13 mouse cellular contexts compared by ENCODE assay signal in the genomic region with DNA sequence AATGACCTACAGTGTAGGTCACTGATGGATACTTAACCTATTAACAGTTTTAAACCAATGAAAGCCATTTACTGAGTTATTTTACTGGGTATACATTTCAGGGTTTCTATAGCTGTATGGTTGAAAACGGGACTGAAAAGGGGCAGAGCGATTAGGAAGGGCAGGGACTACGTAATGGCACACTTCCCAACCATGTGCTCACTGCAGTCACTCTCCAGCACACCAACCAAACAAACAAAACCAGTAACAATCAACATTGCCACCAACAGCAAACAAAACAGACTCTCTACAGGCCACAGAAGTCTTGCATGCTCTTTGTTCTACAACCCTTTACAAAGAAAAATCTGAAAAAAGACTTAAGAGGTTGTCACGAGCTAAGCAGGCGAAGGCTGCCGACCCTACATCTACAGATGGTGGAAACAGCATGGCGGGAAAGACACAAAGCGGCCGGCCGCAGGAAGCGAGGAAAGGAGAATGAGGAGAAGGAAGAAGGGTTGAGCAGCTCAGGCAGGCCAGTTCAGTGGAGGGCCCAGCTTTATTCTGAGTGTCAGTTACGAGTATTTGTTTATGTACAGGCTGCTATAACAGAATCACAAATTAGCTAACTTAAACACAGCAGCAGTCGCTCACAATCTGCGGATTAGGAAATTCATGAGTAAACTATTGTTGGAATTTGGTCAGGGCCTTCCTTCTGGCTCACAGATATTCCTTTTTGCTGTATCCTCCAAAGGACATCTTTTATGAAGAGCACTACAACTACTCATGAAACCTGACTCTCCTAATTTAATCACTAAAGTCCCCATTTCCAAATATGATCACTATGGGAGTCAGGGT. TPM values are rescaled to one million over a fixed set of nuclear protein-coding genes. Genes with fewer than 3 reads are reported as not detected.
DNase-seq lines count a peak whose midpoint lies in the region; ATAC-seq and TF ChIP-seq lines count a peak whose summit lies in the region.
"Had no signal": no experiment of that assay in that cellular context is flagged by ENCODE, and none has a peak within 500 bp of the region (broad histone marks: within the 10 kb centered on the region; RNA-seq: fewer than 3 reads in every experiment).

No protein-coding gene starts in this region.

- intact Hi-C loops in heart, postnatal 10 days (cut with DNase I) = no loop called here

- no peaks in the 10 kb centered on the region for H3K36me3 ChIP-seq in liver, adult 2 months (ENCODE audit: control insufficient read depth, insufficient read depth, low read length)
- H3K36me3 ChIP-seq in liver, embryonic 12.5 days = 0 out of 2 replicates have a peak, but pooled peaks cover 5% of the 10 kb centered on the region
- H3K36me3 ChIP-seq in hindbrain, embryonic 14.5 days (replicated peaks; ENCODE audit: control insufficient read depth, insufficient read depth) = peaks cover 8% of the 10 kb centered on the region

- no peak for TF ChIP-seq CTCF in liver, adult 2 months (IDR thresholded peaks at IDR 0.05; ENCODE audit: low read depth, low read length)
- TF ChIP-seq CTCF in brain, embryonic 14.5 days (IDR thresholded peaks at IDR 0.05; ENCODE audit: borderline replicate concordance, extremely low read depth, insufficient read depth, insufficient read length) = no peak

- H3K9ac ChIP-seq in liver, adult 2 months (ENCODE audit: low read depth, low read length) = no peak overlapping the region
- no peak overlapping the region for H3K9ac ChIP-seq in liver, embryonic 12.5 days
- H3K9ac ChIP-seq in hindbrain, embryonic 14.5 days = no peak overlapping the region
- H3K9ac ChIP-seq: embryonic facial prominence, embryonic 12.5 days; limb, embryonic 15.5 days; stomach, embryonic 15.5 days had no signal

- ATAC-seq in liver, embryonic 12.5 days = no peak
- no peak for ATAC-seq in hindbrain, embryonic 14.5 days (ENCODE audit: low FRiP score)

- no peaks in the 10 kb centered on the region for H3K27me3 ChIP-seq in liver, adult 2 months (ENCODE audit: control insufficient read depth, insufficient read depth, low read length)
- no peaks in the 10 kb centered on the region for H3K27me3 ChIP-seq in liver, embryonic 12.5 days (replicated peaks)
- H3K27me3 ChIP-seq in hindbrain, embryonic 14.5 days (ENCODE audit: control insufficient read depth, insufficient read depth, low read length) = no peaks in the 10 kb centered on the region
- H3K27me3 ChIP-seq: embryonic facial prominence, embryonic 12.5 days; limb, embryonic 15.5 days; stomach, embryonic 15.5 days had no signal

- H3K27ac ChIP-seq in liver, adult 2 months (replicated peaks; ENCODE audit: insufficient read depth, low read depth, low read length) = peak overlapping the region; percentile 68
- no peak overlapping the region for H3K27ac ChIP-seq in liver, embryonic 12.5 days
- H3K27ac ChIP-seq in hindbrain, embryonic 14.5 days = peak overlapping the region; percentile 32; the same call in 1 of the 2 replicates
- H3K27ac ChIP-seq: embryonic facial prominence, embryonic 12.5 days; limb, embryonic 15.5 days; stomach, embryonic 15.5 days had no signal

- WGBS in liver, adult 2 months = 38% methylated on average over 14 of the region's 14 CpGs
- WGBS in liver, embryonic 12.5 days (ENCODE audit: insufficient replicate concordance) = 78% methylated on average over 14 of the region's 14 CpGs
- 62% methylated on average over 14 of the region's 14 CpGs for WGBS in hindbrain, embryonic 14.5 days

- peaks cover 50% of the 10 kb centered on the region for H3K79me2 ChIP-seq in liver, adult 2 months (ENCODE audit: control insufficient read depth, insufficient read depth, low read length)

- no peak overlapping the region for H3K4me3 ChIP-seq in liver, adult 2 months (ENCODE audit: insufficient read depth, low read depth, low read length)
- H3K4me3 ChIP-seq in liver, embryonic 12.5 days = no peak overlapping the region
- no peak overlapping the region for H3K4me3 ChIP-seq in hindbrain, embryonic 14.5 days (replicated peaks; ENCODE audit: low read length)
- H3K4me3 ChIP-seq: embryonic facial prominence, embryonic 12.5 days; limb, embryonic 15.5 days; stomach, embryonic 15.5 days had no signal

- no peak for TF ChIP-seq POLR2A in liver, adult 2 months (IDR thresholded peaks at IDR 0.05; ENCODE audit: extremely low read depth, insufficient read depth, low read length)
- no peak for TF ChIP-seq POLR2A in brain, embryonic 14.5 days (IDR thresholded peaks at IDR 0.05; ENCODE audit: borderline replicate concordance, extremely low read depth, insufficient read depth, insufficient read length, poor library complexity, severe bottlenecking)

- peaks cover 45% of the 10 kb centered on the region for H3K4me1 ChIP-seq in liver, adult 2 months (ENCODE audit: control insufficient read depth, insufficient read depth, low read length)
- peaks cover 58% of the 10 kb centered on the region for H3K4me1 ChIP-seq in liver, embryonic 12.5 days
- peaks cover 53% of the 10 kb centered on the region for H3K4me1 ChIP-seq in hindbrain, embryonic 14.5 days (replicated peaks; ENCODE audit: control insufficient read depth, insufficient read depth, low read length)

- DNase-seq in heart, adult 11 months = peak; percentile 56
- no peak for DNase-seq in heart, postnatal 10 days
- peak; percentile 82 for DNase-seq in liver, adult 2 months (ENCODE audit: extremely low read depth, low read depth, low spot score)
- peak; percentile 73 for DNase-seq in brain, embryonic 14.5 days (ENCODE audit: low read depth)
- no peak for DNase-seq in hindbrain, embryonic 14.5 days (ENCODE audit: low spot score)
- DNase-seq in testis, postnatal 14 days (ENCODE audit: low spot score) = no peak
- no peak for DNase-seq in layer of hippocampus, adult 11-12 months (ENCODE audit: low spot score)
- DNase-seq: cerebellum, adult 9-11 months; heart, adult 18-20 months had no signal

- no peak overlapping the region for H3K4me2 ChIP-seq in liver, embryonic 12.5 days
- no peak overlapping the region for H3K4me2 ChIP-seq in hindbrain, embryonic 14.5 days (replicated peaks)
- H3K4me2 ChIP-seq: embryonic facial prominence, embryonic 12.5 days; limb, embryonic 15.5 days; stomach, embryonic 15.5 days had no signal

- H3K9me3 ChIP-seq in liver, embryonic 12.5 days (replicated peaks) = no peaks in the 10 kb centered on the region
- H3K9me3 ChIP-seq in hindbrain, embryonic 14.5 days (ENCODE audit: control insufficient read depth, low read length) = no peaks in the 10 kb centered on the region
- H3K9me3 ChIP-seq: embryonic facial prominence, embryonic 12.5 days; limb, embryonic 15.5 days; stomach, embryonic 15.5 days had no signal

RNA-seq across cellular contexts. Expression of a gene that starts 12.0 kb away (rescaled TPM):
- 10 to 100 TPM; 87.6 to 90.6 TPM for total RNA-seq in heart, postnatal 10 days (2021)
- 56.1 and 62.7 TPM in 2 replicates for total RNA-seq in liver, adult 2 months (2014; rRNA removed)
- polyA plus RNA-seq in liver, adult 2 months (2012; rRNA removed) = 10.7 and 11.3 TPM in 2 replicates
- 34.8 and 36.8 TPM in 2 replicates for polyA plus RNA-seq in liver, embryonic 12.5 days (2016; fragmentation: Nextera tagmentation; extraction: Ambion mirVana)
- polyA plus RNA-seq in brain, embryonic 14.5 days (2012; rRNA removed) = 63.1 and 69.2 TPM in 2 replicates
- polyA plus RNA-seq in hindbrain, embryonic 14.5 days (2014; fragmentation: Nextera tagmentation; extraction: Ambion mirVana) = 47.9 and 50.0 TPM in 2 replicates

Comparison
In these comparisons a context has a peak if more than half of its experiments do, and no peak if none do; other contexts are left out.
1. DNase-seq: peak in heart, adult 11 months (single experiment), liver, adult 2 months (single experiment) and brain, embryonic 14.5 days (single experiment); none in heart, postnatal 10 days (0 of 2), hindbrain, embryonic 14.5 days (single experiment), testis, postnatal 14 days (single experiment) and layer of hippocampus, adult 11-12 months (single experiment).